Mouse (Mus musculus): Measurements from ENCODE around the gene Copz1.

- TF ChIP-seq TAL1 (IDR thresholded peaks at IDR 0.05; ENCODE audit: low read length) (no peak), GATA1 (IDR thresholded peaks at IDR 0.05; ENCODE audit: low read length) (no peak)
Observed at GRCm38 (mm10) chr15:103323070-103323454, 50.5 kb downstream of the Copz1 start.

All from erythroblast, embryonic 14.5 days (primary cell).